Mouse (Mus musculus): ENCODE results near the gene Gm42791.

The Gm42791 gene

GRCm38 (mm10) chr5:149009111-149009510 lies 14.2 kb upstream of the Gm42791 start:
- no peak for DNase-seq (ENCODE audit: low spot score in 2 of 2)

GRCm38 (mm10) chr5:149007295-149007646 lies 12.3 kb upstream of the Gm42791 start:
- no peak for DNase-seq (ENCODE audit: low spot score in 2 of 2)

GRCm38 (mm10) chr5:149006362-149007294 lies 11.7 kb upstream of the Gm42791 start:
- DNase-seq (ENCODE audit: low spot score in 2 of 2): peak; percentile 96 to 98

DNA sequence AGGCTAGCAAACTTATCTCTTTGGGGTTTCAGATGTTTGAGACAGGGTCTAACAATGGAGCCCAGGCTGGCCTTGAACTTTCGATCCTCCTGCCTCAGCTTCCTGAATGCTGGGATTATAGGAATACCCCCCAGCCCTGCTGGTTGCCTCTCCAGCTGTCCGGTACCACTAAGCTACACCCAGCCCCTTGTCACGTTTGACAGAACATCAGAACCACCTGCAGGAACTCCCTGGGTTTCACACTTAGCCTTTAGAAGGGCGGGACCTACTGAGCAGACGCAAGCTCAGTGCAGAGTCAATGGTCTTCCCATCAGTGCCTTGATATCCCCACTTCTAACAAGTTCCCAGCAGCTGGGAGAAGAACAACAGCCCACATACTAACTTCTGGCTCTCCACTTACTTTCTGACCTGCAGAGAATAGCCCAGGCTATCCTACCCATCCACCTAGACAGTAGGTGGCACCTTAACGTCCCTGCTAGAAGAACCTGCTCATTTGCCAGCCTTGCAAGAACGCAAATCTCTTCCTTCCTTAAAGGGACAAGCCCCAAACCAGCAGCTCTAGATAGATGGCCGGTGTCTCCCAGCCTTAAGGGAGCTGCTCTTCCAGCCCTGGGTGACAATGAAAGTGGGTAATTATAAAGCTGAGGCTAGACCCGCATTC lies 10.9 kb upstream of the Gm42791 start:
- DNase-seq (ENCODE audit: low spot score in 2 of 2): no peak

GRCm38 (mm10) chr5:149005083-149005482 lies 10.1 kb upstream of the Gm42791 start:
- DNase-seq (ENCODE audit: low spot score in 2 of 2): no peak

DNA sequence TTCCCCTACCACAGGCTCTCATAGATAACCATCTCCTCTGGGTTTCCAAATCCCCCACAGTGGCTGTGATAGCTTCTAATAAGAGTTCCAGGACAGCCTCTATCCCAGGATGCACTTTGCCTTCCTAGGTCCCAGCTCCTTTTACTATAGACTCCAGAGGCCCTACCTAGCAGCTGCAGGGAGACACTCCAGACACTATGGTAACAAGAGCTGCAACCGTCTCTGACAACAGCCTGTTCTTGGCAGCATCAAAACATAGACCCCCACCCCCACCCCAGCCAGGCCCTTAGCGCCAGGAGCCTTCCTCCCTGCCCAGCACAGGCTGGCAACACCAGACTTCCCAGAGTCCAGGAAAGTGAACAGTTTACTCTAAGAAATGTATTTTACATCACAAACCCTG lies 8.2 kb upstream of the Gm42791 start:
- no peak for DNase-seq (ENCODE audit: low spot score in 2 of 2)

DNA sequence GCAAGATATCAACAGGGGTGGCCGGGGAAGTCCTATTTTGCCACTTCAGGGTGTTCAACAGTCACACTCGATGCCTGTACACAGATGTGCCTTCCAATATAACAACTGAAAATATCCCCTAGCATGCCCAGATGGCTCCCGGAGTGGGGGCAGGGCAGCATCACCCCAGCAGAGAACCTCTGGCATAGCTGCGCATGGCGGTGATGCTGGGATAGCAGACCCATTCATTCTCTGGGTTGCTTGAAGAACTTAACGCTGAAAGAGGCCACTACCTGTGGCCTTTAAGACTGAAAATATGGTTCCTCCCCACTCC lies 7.8 kb upstream of the Gm42791 start:
- DNase-seq (ENCODE audit: low spot score in 2 of 2): no peak

DNA sequence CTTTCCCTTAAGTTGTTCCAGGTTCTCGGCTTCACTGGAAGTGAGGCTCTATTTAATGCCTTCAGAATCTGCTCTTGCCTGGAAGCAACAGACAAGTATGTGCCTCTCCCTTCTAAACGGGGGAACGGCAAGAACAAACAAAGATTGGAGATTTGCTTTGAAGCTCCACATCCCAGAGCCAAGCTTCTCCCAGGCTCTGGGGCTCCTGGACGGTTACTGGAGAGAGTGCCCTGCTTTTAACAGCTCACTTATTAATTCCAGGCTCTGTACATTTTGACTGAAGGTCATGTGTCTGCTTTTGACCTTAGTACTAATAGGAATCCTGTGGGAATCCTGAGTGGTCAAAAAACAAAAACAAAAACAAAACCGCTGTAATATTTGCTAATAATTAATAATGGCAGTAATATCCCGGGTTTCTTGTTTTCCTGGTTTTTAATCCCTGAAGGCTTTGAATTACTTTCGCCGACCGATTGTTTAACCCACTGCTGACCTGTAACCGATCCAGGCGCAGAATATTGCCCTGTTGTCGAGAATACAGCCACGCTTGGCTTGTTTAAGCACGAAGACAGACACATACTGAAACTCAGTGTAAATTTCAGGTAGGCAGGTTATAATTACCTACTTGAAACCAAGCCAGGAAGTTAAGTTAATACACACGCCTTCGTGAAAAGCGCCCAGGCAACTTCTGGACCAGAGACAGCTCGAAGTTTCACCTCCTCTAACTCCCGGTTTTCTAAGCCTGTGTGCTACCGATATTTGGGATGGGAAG lies 7.3 kb upstream of the Gm42791 start:
- DNase-seq (ENCODE audit: low spot score in 2 of 2): no peak

- DNase-seq (ENCODE audit: low spot score in 2 of 2): no peak
Measured at GRCm38 (mm10) chr5:148999802-149000201, 4.9 kb upstream of the Gm42791 start.

- no peak for DNase-seq (ENCODE audit: low spot score in 2 of 2)
Measured at GRCm38 (mm10) chr5:148998512-148998911, 3.6 kb upstream of the Gm42791 start.

DNA sequence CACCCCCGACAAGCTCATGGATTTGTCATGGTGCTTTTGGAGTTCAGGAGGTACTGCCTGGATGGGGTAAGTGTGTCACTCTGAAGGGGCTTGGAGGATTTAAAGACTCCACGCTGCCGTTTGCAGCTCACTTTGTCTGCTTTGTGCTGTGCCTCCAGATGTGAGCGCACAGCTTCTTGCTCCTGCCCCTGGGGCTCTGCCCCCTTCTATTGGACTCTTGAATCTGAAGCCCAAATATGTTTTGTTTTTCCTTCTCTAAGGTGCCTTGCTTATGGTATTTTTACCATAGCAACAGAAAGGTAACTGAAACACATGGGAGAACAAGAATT lies 1.7 kb upstream of the Gm42791 start:
- DNase-seq (ENCODE audit: low spot score in 2 of 2): no peak

DNA sequence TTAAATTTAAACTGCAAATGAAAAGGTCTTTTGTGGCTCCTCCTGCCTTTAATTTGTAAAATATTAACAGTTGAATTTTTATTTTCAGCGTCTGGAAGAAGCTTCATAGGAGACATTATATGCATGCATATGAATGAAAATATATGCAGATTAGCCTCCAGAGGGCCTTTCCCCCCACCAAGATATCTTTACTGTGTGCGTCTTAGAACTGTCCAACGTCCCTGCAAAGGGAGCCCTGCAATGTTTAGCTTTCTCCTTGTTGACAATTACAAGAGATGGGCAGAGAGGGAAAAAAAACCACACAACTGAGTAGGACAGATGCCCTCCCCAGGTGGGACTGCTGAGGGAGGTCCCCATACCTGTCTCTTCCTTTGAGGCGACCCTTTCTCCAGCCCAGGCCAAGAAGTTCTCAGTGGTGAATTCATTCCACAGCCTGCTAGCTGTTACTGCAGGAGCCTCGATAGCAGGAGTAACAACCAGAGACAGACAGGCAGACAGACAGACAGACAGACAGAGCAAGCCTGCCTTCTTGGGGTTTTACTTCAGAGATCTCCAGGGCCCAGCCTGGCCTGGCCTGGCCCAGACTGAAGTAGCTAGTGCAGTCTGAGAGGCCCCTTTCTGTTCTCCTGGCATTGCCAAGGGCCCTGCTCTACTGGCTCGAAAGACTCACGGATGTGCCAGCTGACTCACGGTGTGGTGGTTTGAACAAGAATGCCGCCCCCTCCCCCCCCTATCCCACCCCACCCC lies 1.2 kb upstream of the Gm42791 start:
- DNase-seq (ENCODE audit: low spot score in 2 of 2): no peak

- no peak for DNase-seq (ENCODE audit: low spot score in 2 of 2)
Measured at GRCm38 (mm10) chr5:148994311-148994705, 639 bp downstream of the Gm42791 start.

GRCm38 (mm10) chr5:148992598-148992997 lies 2.3 kb downstream of the Gm42791 start:
- no peak for DNase-seq (ENCODE audit: low spot score in 2 of 2)

DNA sequence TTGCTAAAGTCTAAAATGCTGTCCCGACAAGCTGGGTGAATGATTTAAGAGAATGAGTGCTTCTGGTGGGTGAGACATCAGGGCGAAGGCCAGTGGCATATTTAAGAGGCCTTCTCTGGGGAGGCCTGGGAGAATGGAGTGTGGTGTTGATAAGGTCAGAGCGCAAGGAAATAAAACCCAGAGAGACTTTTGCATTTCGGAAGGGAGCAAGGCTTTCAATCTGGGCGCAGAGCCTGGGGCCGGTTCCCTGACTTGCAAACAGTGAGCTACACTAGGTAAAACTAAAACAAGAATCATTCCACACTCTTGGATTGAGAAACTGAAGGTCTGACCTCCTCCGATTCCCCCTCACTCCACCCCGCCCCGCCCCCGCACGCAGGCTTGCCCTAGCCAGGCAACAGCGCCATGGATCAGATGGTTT lies 4.0 kb downstream of the Gm42791 start:
- DNase-seq (ENCODE audit: low spot score in 2 of 2): no peak

GRCm38 (mm10) chr5:148989480-148989879 lies 5.5 kb downstream of the Gm42791 start:
- no peak for DNase-seq (ENCODE audit: low spot score in 2 of 2)

GRCm38 (mm10) chr5:148984961-148985360 lies 10.0 kb downstream of the Gm42791 start:
- no peak for DNase-seq (ENCODE audit: low spot score in 2 of 2)

DNA sequence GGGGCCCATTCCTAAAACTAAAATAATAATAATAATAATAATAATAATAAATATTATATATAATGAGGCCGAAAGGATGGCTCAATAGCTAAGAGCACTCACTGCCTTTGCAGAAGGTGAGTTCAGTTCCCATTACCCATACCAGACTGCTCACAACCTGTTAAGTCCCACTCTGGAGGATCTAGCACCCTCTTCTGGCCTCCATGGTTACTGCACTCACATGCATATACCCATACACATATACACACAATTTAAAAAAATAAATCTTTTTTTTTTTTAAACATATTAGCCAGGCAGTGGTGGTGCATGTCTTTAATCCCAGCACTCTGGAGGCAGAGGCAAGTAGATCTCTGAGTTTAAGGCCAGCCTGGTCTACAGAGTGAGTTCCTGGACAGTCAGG lies 11.3 kb downstream of the Gm42791 start:
- DNase-seq (ENCODE audit: low spot score in 2 of 2): no peak

DNA sequence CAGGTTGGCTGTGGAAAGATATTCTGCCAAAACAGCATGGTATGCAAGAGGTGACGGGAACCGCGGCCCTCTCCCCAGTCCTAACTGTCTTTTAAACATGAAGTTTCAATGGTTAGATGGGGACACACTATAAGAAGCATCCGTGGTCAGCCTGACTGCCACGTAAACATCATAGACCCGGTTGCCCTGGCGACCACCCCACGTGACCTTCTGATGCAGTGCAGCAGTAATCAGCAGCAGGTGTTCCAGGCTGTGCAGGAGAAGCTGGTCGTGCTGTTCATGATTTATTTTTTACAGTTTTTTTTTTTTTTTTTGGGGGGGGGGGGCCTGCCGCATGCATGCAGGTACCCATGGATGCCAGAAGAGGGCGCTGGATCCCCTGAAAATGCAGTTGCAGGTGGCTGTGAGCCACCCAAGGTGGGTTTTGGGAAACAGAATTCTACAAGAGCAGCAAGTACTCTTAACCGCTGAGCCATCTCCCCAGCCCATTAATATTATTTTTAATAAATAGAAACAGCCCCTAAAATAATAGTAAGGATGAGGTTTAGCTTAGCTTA lies 11.8 kb downstream of the Gm42791 start:
- DNase-seq (ENCODE audit: low spot score in 2 of 2): no peak

DNA sequence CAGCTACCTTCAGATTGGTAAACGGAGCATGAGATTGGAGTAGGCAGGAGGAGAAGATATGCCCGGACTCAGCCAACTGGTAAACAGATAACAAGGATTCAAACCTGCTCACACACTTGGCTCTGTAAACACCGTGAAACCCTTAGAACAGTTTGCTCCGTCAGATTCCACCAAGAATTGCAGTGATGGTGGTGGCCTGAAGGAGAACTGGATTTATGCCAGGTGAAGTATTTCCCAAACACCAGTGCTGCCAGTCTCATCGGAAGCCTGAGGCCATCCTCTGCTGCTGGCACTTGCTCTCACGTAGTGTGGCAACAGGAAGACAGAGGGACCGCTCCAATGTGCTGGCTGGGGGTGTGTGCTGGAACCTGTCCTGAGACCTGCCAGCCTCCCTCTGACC lies 12.6 kb downstream of the Gm42791 start:
- no peak for DNase-seq (ENCODE audit: low spot score in 2 of 2)

GRCm38 (mm10) chr5:148980607-148981006 lies 14.3 kb downstream of the Gm42791 start:
- DNase-seq (ENCODE audit: low spot score in 2 of 2): peak; percentile 25 to 26

Data from spleen, postnatal 14 days (tissue).